Mouse (Mus musculus) lung, embryonic 16.5 days (tissue): Measurements from ENCODE around the gene Fhit. TPM values are rescaled to one million over a fixed set of nuclear protein-coding genes. Genes with fewer than 3 reads are reported as not detected.

ENCODE experiments used
- ATAC-seq: fragments of 200-750 bp; cut with Nextera tagmentation; 2 replicates; pipeline ENCODE4 v1.8.0; 2017; ENCODE audit warnings: low read depth, mild to moderate bottlenecking, moderate library complexity
- H3K27ac ChIP-seq: fragments of 300-500 bp; sonication (generic); 2 replicates; pipeline ENCODE4 v1.5.1; 2014; ENCODE audit warnings: mild to moderate bottlenecking, control low read depth, low read length
- H3K27me3 ChIP-seq: fragments of 300-500 bp; sonication (generic); 2 replicates; pipeline ENCODE4 v1.6.1; 2014; ENCODE audit warnings: low read depth, low read length, mixed read lengths; ENCODE audit not compliant: control insufficient read depth, insufficient read depth
- H3K36me3 ChIP-seq: fragments of 300-500 bp; sonication (generic); 2 replicates; pipeline ENCODE4 v1.6.1; 2014; ENCODE audit warnings: low read length; ENCODE audit not compliant: control insufficient read depth, insufficient read depth
- H3K4me1 ChIP-seq: fragments of 300-500 bp; sonication (generic); replicated peaks from 2 replicates; pipeline ENCODE4 v1.6.1; 2014; ENCODE audit warnings: low read length, mixed read lengths; ENCODE audit not compliant: control insufficient read depth, insufficient read depth
- H3K4me2 ChIP-seq: fragments of 300-500 bp; sonication (generic); 2 replicates; pipeline ENCODE4 v1.6.1; 2014; ENCODE audit warnings: low read depth, low read length, control low read depth
- H3K4me3 ChIP-seq: fragments of 300-500 bp; sonication (generic); 2 replicates; pipeline ENCODE4 v1.5.1; 2014; ENCODE audit warnings: mild to moderate bottlenecking, low read length, control low read depth
- H3K9ac ChIP-seq: fragments of 300-500 bp; sonication (generic); 2 replicates; pipeline ENCODE4 v1.6.1; 2014; ENCODE audit warnings: low read length, control low read depth
- H3K9me3 ChIP-seq: fragments of 300-500 bp; sonication (generic); 2 replicates; pipeline ENCODE4 v1.6.1; 2016; ENCODE audit warnings: low read length; ENCODE audit not compliant: control insufficient read depth
- WGBS: fragments of 180-500 bp; shearing (Covaris S2); extraction: QIAGEN DNeasy Blood & Tissue Kit; methylation state at CpG from one replicate; pipeline ENCODE4 v1.1.7; 2014; 5-methylcytosine and 5-hydroxymethylcytosine counted together
- polyA plus RNA-seq: library from polyadenylated mRNA; unstranded; fragments of >200 nt; fragmentation: Nextera tagmentation; extraction: Ambion mirVana; gene quantifications from 2 replicates; pipeline ENCODE4 v1.2.1, GENCODE M21; 2015

Gene Fhit
- polyA plus RNA-seq, 1 experiment from 2014 or later = 4.9 TPM

DNA sequence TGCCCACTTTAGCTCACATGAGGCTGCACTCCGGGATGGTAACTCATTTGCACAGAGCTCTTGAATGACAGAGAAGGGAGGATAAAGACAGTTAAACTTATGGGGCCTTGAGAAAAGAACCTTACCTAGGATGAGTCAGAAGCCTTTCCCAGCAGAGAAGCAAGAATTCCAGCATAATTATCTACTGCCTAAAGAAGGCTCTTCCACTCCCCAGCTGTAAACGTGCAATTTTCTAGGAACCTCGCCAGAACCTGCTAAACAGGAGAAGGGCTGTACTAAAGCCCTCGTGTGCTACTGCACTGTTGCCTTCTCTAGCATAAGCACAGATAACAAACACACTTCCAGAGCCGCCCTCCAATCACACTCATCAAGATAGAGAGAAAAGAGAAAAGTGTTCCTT lies 709.6 kb downstream of the Fhit start:
- no peak overlapping the region for H3K9ac ChIP-seq
- H3K4me1 ChIP-seq = peaks cover 5% of the 10 kb centered on the region; the same call in 1 of the 2 replicates
- no peak overlapping the region for H3K4me2 ChIP-seq
- no peaks in the 10 kb centered on the region for H3K27me3 ChIP-seq
- 38% methylated on average over 5 of the region's 5 CpGs for WGBS
- ATAC-seq = no peak
- no peak overlapping the region for H3K27ac ChIP-seq
- no peaks in the 10 kb centered on the region for H3K36me3 ChIP-seq
- no peaks in the 10 kb centered on the region for H3K9me3 ChIP-seq
- H3K4me3 ChIP-seq = no peak overlapping the region

DNA sequence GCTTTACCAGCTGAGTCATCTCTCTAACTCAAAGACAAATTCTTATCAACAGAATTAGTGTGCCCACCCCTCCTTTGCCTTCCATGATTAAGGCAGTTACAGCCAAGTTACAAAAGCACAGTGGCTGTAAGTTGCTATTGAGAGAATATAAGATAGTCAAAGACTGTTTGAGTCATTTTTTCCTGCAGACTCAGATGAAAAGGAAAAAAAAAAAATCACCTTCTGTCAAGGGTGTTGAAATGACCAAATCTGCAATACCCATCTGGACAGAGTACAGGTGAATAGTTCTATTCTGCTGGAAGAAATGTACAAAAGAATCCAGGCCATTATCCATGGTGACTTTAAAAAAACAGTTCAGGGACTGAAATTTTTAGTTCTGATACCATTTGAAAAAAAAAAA lies 716.5 kb downstream of the Fhit start:
- no peaks in the 10 kb centered on the region for H3K4me1 ChIP-seq
- H3K4me3 ChIP-seq = no peak overlapping the region
- H3K9me3 ChIP-seq = no peaks in the 10 kb centered on the region
- H3K9ac ChIP-seq = no peak overlapping the region
- no peak overlapping the region for H3K4me2 ChIP-seq
- no peaks in the 10 kb centered on the region for H3K36me3 ChIP-seq
- no peak overlapping the region for H3K27ac ChIP-seq
- no peak for ATAC-seq
- H3K27me3 ChIP-seq = no peaks in the 10 kb centered on the region

DNA sequence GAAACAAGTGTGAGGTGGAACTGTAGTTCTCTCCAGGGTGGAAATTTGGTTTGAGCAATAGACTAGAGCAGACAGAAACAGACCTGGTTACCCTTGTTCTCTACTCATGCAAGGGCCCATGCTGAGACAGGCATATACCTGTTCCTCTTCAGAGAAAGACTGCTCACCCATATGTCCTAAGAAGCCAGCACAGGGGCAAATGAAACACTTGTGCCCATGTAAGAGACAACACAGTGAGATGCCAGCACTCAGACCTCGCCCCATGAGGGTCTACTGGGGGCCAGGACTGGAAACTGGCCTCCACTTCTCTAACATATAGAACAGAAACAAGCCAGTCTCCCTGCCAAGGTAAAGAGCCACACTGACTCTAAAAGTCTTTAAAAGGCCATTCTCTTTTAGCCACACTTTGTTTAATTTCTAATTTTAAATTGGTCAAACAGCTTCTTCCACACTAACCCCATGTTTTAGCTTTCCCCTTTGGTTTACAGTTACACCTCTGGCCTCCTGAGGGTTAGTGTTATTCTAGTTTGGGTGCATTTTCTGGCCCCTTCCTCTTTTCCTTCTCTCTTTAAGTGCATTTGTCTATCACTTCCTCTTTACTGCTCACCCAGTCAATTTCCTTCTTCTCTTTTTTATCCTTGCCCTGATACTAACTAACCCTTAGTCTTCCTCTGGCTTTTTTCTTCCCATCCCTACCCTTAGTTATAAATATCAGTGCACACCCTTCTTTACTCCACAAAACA lies 722.7 kb downstream of the Fhit start:
- Histone ChIP-seq H3K27me3 (no peaks in the 10 kb centered on the region), H3K9me3 (no peaks in the 10 kb centered on the region), H3K36me3 (no peaks in the 10 kb centered on the region), H3K4me2 (no peak overlapping the region), H3K4me1 (no peaks in the 10 kb centered on the region), H3K27ac (no peak overlapping the region), H3K9ac (no peak overlapping the region), H3K4me3 (no peak overlapping the region)
- ATAC-seq = no peak
- 58% methylated on average over 1 of the region's 1 CpGs for WGBS

DNA sequence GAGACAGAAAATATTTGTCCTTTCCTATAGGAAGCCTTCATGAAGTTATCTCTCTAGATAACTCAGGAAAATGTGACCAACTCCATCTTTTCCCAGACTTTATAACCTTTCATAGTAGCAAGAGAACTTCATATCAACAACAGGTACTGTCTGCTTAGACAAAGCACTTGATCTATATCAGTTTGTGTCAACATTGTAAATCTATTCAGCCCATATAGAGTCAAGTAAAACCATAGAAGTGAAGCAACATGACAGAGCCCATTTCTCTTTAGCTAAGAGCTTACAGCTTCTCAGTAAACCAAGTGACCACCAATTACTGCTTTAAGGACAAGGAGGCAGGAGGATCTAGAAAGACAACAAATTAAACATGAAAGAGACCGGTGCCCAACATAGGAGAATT lies 725.6 kb downstream of the Fhit start:
- no peak overlapping the region for H3K9ac ChIP-seq
- no peak overlapping the region for H3K27ac ChIP-seq
- no peaks in the 10 kb centered on the region for H3K36me3 ChIP-seq
- ATAC-seq = no peak
- no peaks in the 10 kb centered on the region for H3K4me1 ChIP-seq
- 87% methylated on average over 1 of the region's 1 CpGs for WGBS
- no peak overlapping the region for H3K4me3 ChIP-seq
- H3K4me2 ChIP-seq = no peak overlapping the region
- no peaks in the 10 kb centered on the region for H3K9me3 ChIP-seq
- no peaks in the 10 kb centered on the region for H3K27me3 ChIP-seq

DNA sequence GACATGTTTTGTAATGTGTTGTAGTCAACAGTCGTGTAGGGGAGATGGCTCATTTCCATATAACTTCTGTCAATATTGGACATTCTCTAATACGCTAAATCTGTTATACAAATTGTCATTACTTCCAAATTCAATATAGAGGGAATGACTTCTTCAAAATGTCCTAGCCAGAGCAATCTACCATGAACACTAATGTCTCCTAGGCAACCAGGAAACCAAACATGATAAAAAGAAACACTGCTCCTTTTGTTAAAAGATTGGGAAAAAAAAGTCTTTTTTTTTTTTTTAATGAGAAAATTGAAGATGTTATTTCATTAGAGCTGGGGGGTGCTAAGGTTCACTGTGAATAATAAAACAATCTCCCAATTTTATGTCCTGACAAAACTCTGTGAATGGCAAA lies 729.3 kb downstream of the Fhit start:
- 77% methylated on average over 2 of the region's 2 CpGs for WGBS
- no peaks in the 10 kb centered on the region for H3K27me3 ChIP-seq
- no peak overlapping the region for H3K4me2 ChIP-seq
- H3K4me1 ChIP-seq = no peaks in the 10 kb centered on the region
- no peak overlapping the region for H3K27ac ChIP-seq
- no peak overlapping the region for H3K9ac ChIP-seq
- no peaks in the 10 kb centered on the region for H3K9me3 ChIP-seq
- ATAC-seq = no peak
- H3K36me3 ChIP-seq = no peaks in the 10 kb centered on the region
- no peak overlapping the region for H3K4me3 ChIP-seq

DNA sequence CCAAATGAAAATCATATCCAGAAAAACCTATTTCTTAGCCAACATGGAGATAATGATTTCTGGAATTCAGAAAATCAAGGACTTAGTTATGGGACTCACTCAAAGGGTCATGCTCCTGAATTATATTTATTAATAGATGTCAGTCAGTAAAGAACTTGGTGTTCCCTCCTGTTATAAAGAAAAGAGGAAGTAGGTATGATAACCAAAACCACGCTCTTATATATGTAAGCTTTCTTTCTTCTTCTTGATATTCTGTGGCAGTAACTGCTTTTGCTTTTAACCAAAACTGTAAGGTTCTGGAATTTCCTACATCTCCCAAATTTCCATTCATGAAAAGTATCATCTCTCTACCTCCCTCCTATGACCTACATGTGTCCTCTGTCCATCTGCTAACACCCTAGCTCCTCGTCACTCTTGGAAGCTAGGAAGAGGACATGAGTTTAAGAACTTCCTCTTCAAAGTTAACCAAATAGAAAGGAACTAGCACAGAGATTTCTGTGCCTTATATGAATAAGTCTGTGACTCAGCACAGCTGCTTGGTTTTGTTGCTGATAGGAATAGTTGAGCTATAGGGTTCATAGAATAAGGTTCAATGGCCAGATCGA lies 731.3 kb downstream of the Fhit start:
- no peaks in the 10 kb centered on the region for H3K9me3 ChIP-seq
- 86% methylated on average over 3 of the region's 3 CpGs for WGBS
- H3K27me3 ChIP-seq = no peaks in the 10 kb centered on the region
- H3K36me3 ChIP-seq = no peaks in the 10 kb centered on the region
- H3K4me3 ChIP-seq = no peak overlapping the region
- no peaks in the 10 kb centered on the region for H3K4me1 ChIP-seq
- H3K27ac ChIP-seq = no peak overlapping the region
- H3K4me2 ChIP-seq = no peak overlapping the region
- H3K9ac ChIP-seq = no peak overlapping the region
- ATAC-seq = no peak

DNA sequence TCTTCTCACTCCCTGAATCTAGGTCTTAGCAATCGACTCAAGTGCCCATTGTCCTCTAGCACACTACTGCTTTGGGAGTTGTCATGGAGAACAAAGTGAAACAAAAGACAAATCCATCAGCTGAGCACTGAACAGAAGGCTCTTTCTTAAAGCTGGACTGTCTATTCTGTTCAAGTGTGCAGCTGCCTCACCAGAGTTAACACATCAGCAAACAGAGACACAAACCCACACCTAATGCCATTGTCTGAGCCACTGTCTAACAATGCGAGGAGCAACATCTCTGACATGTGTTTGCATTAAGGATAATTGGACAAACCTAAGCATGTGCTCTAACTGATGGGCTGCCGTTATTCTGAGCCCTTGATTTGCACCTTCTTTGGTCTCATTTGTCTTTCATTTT lies 738.3 kb downstream of the Fhit start:
- 71% methylated on average over 3 of the region's 3 CpGs for WGBS
- no peak overlapping the region for H3K27ac ChIP-seq
- no peak overlapping the region for H3K9ac ChIP-seq
- no peak for ATAC-seq
- H3K4me1 ChIP-seq = no peaks in the 10 kb centered on the region
- H3K27me3 ChIP-seq = no peaks in the 10 kb centered on the region
- no peaks in the 10 kb centered on the region for H3K36me3 ChIP-seq
- H3K4me3 ChIP-seq = no peak overlapping the region
- no peaks in the 10 kb centered on the region for H3K9me3 ChIP-seq
- no peak overlapping the region for H3K4me2 ChIP-seq

DNA sequence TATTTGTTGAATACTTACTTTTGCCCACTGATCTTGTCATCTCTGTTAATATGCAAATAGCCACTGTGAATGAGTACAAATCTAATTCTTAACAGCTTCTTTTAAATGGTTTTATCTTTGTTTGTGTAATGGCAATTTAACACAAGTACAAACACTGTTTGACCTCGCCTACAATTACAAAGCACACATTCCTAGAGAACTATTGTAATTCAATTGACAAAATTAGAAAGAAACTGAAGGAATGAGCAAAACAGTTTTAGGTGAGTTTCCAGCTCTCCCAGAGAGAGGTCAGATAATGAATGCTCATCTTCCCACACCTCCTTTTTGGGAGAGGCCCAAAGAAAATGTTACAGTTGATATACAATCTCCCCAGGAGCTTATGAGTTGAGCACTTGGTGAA lies 739.6 kb downstream of the Fhit start:
- no peaks in the 10 kb centered on the region for H3K9me3 ChIP-seq
- no peak for ATAC-seq
- no peaks in the 10 kb centered on the region for H3K36me3 ChIP-seq
- H3K27ac ChIP-seq = no peak overlapping the region
- H3K4me1 ChIP-seq = no peaks in the 10 kb centered on the region
- no peak overlapping the region for H3K4me3 ChIP-seq
- no peak overlapping the region for H3K9ac ChIP-seq
- no peaks in the 10 kb centered on the region for H3K27me3 ChIP-seq
- no peak overlapping the region for H3K4me2 ChIP-seq
- WGBS = 51% methylated on average over 1 of the region's 1 CpGs

DNA sequence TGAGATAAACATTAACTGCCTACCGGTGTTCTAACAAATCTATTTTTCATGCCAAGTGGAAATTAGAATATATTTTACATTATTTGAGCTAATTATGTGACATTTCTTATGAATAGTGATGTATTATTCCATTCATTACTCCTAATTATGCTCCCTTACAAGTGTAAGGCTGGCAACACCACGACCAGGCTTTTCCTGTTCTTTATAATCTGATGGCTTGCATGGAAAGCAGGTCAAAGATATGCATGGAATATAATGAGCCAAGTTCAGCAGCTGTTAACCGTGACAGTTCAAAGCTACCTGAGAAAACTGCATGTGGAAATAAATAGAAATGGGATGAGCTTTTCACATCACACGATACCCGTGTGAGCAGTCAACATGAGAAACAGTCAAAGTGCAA lies 746.8 kb downstream of the Fhit start:
- Histone ChIP-seq H3K27ac (no peak overlapping the region), H3K4me1 (no peaks in the 10 kb centered on the region), H3K4me3 (no peak overlapping the region), H3K36me3 (no peaks in the 10 kb centered on the region), H3K27me3 (no peaks in the 10 kb centered on the region), H3K9me3 (no peaks in the 10 kb centered on the region), H3K4me2 (no peak overlapping the region), H3K9ac (no peak overlapping the region)
- no peak for ATAC-seq
- 82% methylated on average over 5 of the region's 5 CpGs for WGBS
